Mouse (Mus musculus) liver, postnatal 0 days (tissue): ENCODE measurements around the gene Ifna12.

ENCODE experiments used
- CTCF ChIP-seq: sonication (generic); IDR thresholded peaks from 2 replicates; pipeline ENCODE4 v1.5.1; 2016; ENCODE audit warnings: antibody characterized with exemption, low read depth
- EP300 ChIP-seq: IDR thresholded peaks from 2 replicates; pipeline ENCODE4 v1.6.1; 2016; ENCODE audit warnings: antibody characterized with exemption, low read depth, mild to moderate bottlenecking

GRCm38 (mm10) chr4:88644359-88644758 lies 41.2 kb upstream of the Ifna12 start, which contains the start of gene Ifna13:
- TF ChIP-seq CTCF (no peak), EP300 (no peak)
